Mouse (Mus musculus) heart, embryonic 10.5 days (tissue): ENCODE results near the gene Pcx. TPM values are rescaled to one million over a fixed set of nuclear protein-coding genes. Genes with fewer than 3 reads are reported as not detected.
A peak's percentile ranks its signal among the peaks of the same experiment; 100 is the strongest.

Experiments
- DNase-seq: peaks from one replicate; pipeline ENCODE4 v3.0.0-alpha.2; 2017; ENCODE audit warnings: low spot score
- H3K27ac ChIP-seq: fragments of 300-500 bp; sonication (generic); 2 replicates; pipeline ENCODE4 v1.5.1; 2016; ENCODE audit warnings: mild to moderate bottlenecking
- H3K27me3 ChIP-seq: fragments of 300-500 bp; sonication (generic); 2 replicates; pipeline ENCODE4 v1.6.1; 2016; ENCODE audit warnings: mild to moderate bottlenecking; ENCODE audit not compliant: poor library complexity, insufficient read depth, severe bottlenecking
- H3K36me3 ChIP-seq: fragments of 300-500 bp; sonication (generic); 2 replicates; pipeline ENCODE4 v1.6.1; 2016; ENCODE audit warnings: mild to moderate bottlenecking, moderate library complexity
- H3K4me1 ChIP-seq: fragments of 300-500 bp; sonication (generic); 2 replicates; pipeline ENCODE4 v1.6.1; 2016; ENCODE audit warnings: mild to moderate bottlenecking
- H3K4me3 ChIP-seq: fragments of 300-500 bp; sonication (generic); 2 replicates; pipeline ENCODE4 v1.5.1; 2016; ENCODE audit warnings: mild to moderate bottlenecking, moderate library complexity
- H3K9me3 ChIP-seq: fragments of 300-500 bp; sonication (generic); 2 replicates; pipeline ENCODE4 v1.6.1; 2016; ENCODE audit warnings: mild to moderate bottlenecking, moderate library complexity
- WGBS: fragments of 180-500 bp; shearing (Covaris S2); methylation state at CpG from one replicate; pipeline ENCODE4 v1.1.7; 2016; 5-methylcytosine and 5-hydroxymethylcytosine counted together
- polyA plus RNA-seq: library from polyadenylated mRNA; unstranded; fragments of >200 nt; fragmentation: Nextera tagmentation; extraction: Ambion mirVana; gene quantifications from 2 replicates; pipeline ENCODE4 v1.2.1, GENCODE M21; 2016

Pcx gene
- 21.4 and 25.3 TPM in 2 replicates for polyA plus RNA-seq

DNA sequence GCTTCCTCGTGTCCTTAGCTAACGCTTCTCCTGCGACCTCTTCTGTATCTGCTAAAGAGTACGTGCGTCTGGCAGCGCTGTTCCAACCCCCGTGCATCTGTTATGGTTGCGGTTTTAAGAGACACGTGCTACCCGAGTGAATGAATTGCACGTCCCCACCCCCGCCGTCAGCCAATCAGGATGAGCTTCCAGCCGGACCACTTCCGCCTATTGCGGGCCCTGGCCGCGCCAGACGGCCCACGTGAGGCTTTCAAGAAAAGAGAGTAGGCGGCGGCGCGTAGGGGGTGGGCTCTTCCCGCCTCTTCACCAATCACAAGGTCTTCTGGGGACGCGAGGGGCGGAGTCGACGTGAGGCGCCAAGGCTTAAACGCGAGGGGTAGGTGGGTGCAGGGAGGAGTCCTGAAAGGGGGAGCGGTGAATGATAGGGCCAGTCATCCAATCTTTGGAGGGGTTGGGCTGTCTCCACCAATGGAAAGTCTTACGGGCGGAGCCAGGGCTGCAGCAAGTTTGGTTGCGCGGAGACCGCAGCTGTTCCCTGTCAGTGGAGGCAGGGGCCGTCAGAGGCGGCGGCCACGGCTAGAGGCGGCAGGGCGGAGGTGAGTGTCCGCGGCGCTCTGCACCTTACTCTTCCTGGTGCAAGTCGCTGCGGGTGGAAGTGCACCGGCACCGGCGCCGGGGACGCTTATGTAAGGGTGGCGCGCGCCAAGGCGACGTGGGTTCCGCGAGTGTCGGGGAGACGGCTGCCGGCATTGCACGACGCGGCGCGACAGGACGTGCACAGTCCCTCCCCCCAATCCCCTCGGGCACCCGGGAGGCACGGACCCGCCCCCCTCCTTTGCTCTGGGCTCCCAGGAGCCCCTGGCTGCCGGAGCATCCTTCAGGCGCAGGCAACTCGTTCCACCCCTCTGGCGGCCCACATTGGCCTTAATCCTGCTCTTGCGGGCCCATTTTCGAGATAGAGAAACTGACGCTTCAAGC lies at the start of gene Pcx:
Pcx (plus strand) TSS at position 487 of the 978 bp plus-strand sequence.
- Histone ChIP-seq H3K36me3 (no peaks in the 10 kb centered on the region), H3K4me1 (peaks cover 22% of the 10 kb centered on the region), H3K9me3 (no peaks in the 10 kb centered on the region), H3K27ac (peak within 1 kb of the TSS; percentile 86), H3K4me3 (peak within 1 kb of the TSS; percentile 79), H3K27me3 (no peaks in the 10 kb centered on the region)
- WGBS, result under 1% methylated on average over 82 of the region's 82 CpGs
- DNase-seq, result peak; percentile 100

DNA sequence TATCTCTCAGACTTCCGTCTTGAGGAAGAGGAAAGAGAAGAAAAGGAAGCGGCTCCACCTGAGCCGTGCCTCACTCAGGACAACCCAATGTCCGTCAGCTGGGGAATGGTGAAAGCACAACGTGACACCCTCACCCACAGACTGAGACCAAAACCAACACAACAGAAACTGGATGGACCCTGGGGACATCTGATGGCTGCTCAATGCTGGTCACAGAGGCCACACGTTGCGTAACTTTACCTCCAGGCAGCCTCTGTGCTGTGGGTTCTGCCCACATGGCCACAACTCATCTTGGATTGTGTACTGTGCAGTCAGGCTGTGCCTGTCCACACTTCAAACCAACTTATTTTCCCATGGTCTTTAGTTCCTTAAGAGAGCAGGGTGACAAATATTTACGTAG lies 48.3 kb upstream of the Pcx start:
- DNase-seq, result no peak
- 77% methylated on average over 8 of the region's 8 CpGs for WGBS
- Histone ChIP-seq H3K9me3 (no peaks in the 10 kb centered on the region), H3K4me3 (no peak overlapping the region), H3K4me1 (peaks cover 16% of the 10 kb centered on the region), H3K27me3 (no peaks in the 10 kb centered on the region), H3K27ac (no peak overlapping the region), H3K36me3 (no peaks in the 10 kb centered on the region)

DNA sequence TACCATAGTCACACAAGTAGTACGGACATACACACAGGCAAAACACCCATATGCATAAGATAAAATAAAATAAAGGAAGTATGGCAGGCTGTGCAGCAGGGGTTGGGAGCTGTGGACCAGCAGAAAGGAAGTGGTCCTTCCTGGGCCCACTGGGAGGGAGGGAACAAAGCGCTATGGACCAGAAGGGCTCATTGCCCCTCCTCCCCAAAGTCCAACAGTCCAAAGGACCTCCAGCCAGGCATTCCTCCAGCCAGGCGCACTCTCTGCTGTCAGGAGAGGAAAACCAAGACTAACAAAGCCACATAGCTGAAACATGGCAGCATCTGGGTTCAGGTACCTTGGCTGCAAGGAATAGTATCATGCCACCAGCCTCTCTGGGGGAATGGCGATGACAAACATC lies 45.6 kb upstream of the Pcx start:
- DNase-seq, result no peak
- H3K9me3 ChIP-seq, result no peaks in the 10 kb centered on the region
- no peak overlapping the region for H3K4me3 ChIP-seq
- WGBS, result 84% methylated on average over 4 of the region's 4 CpGs
- peaks cover 5% of the 10 kb centered on the region; the same call in 1 of the 2 replicates for H3K27me3 ChIP-seq
- H3K36me3 ChIP-seq, result no peaks in the 10 kb centered on the region
- peaks cover 16% of the 10 kb centered on the region for H3K4me1 ChIP-seq
- no peak overlapping the region for H3K27ac ChIP-seq

DNA sequence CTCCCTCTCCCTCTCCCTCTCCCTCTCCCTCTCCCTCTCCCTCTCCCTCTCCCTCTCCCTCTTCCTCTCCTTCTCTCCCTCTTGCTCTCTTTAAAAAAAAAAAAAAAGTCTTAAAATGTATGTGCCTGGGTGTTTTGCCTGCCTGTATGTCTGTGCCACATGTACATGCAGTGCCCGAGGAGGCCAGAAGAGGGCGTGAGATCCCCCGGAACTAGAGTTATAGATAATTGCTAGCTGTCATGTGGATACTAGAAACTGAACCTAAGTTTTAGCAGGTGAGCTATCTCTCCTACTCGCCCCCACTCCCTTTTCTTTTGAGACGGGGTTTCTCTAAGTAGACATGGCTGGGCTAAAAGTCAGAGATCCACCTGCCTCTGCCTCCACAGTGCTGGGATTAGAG lies 41.9 kb upstream of the Pcx start:
- no peak for DNase-seq
- H3K27me3 ChIP-seq, result peaks cover 5% of the 10 kb centered on the region; the same call in 1 of the 2 replicates
- no peak overlapping the region for H3K4me3 ChIP-seq
- H3K27ac ChIP-seq, result no peak overlapping the region
- WGBS, result 34% methylated on average over 5 of the region's 5 CpGs
- no peaks in the 10 kb centered on the region for H3K36me3 ChIP-seq
- H3K9me3 ChIP-seq, result no peaks in the 10 kb centered on the region
- H3K4me1 ChIP-seq, result peaks cover 16% of the 10 kb centered on the region

DNA sequence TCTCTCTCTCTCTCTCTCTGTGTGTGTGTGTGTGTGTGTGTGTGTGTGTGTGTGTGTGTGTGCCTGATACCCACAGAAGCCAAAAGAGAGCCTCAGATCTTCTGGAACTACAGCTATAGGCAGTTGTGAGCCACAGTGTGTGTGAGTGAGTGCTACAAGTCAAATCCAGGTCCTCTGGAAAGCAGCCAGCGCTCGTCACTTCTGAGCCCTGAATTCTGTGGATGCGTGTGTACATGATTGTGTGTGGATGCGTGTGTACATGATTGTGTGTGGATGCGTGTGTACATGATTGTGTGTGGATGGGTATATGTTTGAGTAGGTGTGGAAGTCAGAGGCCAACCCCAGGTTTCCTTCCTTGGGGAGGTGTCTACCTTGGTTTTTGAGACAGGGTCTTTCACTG lies 36.7 kb upstream of the Pcx start:
- 71% methylated on average over 5 of the region's 5 CpGs for WGBS
- no peaks in the 10 kb centered on the region for H3K36me3 ChIP-seq
- no peak overlapping the region for H3K27ac ChIP-seq
- no peak for DNase-seq
- no peaks in the 10 kb centered on the region for H3K9me3 ChIP-seq
- H3K4me3 ChIP-seq, result no peak overlapping the region
- peaks cover 13% of the 10 kb centered on the region for H3K4me1 ChIP-seq
- peaks cover 46% of the 10 kb centered on the region for H3K27me3 ChIP-seq

DNA sequence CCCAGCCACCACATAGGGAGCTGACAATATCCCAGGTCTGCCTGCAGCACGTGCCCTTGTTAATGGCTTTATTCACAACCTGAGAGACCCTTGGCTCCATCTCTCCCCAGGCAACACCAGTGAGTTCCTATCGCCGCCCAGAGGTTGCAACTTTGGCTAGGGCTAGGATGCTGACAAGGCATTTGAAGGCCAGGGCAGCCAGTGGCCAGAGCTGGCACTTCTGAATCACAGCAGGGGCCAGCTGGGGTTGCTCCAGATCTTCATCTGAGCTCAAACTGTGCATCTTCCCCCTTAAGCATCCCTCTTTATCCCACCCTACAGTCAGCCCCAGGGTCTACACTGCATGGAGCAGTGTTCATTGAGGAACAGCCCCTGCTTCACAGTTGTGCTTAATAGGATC lies 35.5 kb upstream of the Pcx start:
- Histone ChIP-seq H3K36me3 (no peaks in the 10 kb centered on the region), H3K4me1 (peaks cover 13% of the 10 kb centered on the region), H3K4me3 (no peak overlapping the region), H3K9me3 (no peaks in the 10 kb centered on the region), H3K27me3 (peaks cover 51% of the 10 kb centered on the region), H3K27ac (no peak overlapping the region)
- no peak for DNase-seq
- 28% methylated on average over 3 of the region's 3 CpGs for WGBS

DNA sequence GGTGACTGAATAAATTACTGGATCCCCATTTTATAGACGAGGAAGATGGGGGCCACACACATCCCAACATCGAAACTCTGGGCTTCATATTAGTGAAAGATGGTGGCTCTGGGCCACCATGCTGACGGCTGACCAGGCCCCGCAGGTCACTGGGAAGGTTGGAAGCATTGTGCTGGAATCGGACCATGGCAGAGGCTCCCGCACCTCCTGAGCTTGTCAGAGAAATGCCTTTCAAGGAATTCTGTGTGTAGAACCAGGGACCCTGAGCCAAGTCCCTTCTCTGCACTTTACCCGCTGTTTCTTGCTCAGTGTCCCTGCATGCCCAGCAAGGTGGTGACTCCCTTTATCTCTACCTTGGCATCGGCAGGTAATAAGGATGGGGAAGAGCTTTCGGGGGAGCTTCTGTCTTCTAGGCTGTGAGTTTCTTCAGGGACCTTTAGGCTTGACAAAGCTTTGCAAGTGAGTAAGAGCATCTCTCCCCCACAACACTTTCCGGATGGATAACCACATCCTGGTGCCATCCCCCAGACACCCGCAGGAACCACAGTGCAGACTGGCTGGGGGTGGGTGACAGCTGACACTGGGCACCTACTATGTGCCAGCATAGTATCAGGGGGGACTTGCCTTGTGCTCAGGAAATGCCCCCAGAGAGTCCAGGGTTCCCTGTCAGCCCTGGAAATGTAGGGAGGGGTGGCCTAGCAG lies 34.9 kb upstream of the Pcx start:
- Histone ChIP-seq H3K4me1 (peaks cover 13% of the 10 kb centered on the region), H3K9me3 (no peaks in the 10 kb centered on the region), H3K27me3 (peaks cover 56% of the 10 kb centered on the region), H3K4me3 (no peak overlapping the region), H3K27ac (no peak overlapping the region), H3K36me3 (no peaks in the 10 kb centered on the region)
- WGBS, result 66% methylated on average over 11 of the region's 11 CpGs
- no peak for DNase-seq

DNA sequence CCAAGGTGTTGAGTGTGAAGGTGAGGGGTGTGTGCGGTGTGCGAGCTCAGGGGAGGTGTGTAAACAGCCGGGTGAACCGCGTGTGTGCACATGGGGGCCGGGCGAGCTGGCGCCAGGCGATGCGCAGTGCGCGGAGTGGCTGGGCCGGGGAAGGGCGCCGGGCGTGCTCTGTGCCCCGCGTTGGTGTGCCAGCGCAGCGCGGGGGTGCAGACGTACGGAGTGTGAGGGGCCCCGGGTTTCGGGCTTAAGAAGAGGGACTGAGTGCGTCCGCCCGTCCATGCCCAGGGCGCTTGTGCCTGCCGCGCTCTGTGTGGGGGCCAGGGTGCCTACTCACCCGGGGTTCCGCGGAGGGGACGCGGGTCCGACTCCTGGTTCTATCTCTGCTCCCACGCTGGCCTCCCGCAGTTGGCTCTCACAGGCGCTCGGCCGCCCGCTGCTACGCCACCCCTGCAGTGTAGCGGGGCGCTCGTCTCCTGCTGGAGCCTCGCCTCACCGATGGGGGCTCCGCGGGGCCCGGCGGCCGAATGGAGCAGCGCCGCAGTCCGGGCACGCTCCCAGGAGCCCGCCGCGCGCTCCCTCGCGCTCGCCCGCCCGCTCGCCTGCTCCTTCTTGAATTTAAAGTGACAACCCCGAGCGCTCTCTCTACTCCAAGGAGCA lies 33.5 kb upstream of the Pcx start:
- Histone ChIP-seq H3K36me3 (no peaks in the 10 kb centered on the region), H3K4me3 (peak overlapping the region; percentile 62), H3K27me3 (peaks cover 56% of the 10 kb centered on the region), H3K27ac (peak overlapping the region; percentile 79), H3K4me1 (peaks cover 13% of the 10 kb centered on the region), H3K9me3 (no peaks in the 10 kb centered on the region)
- DNase-seq, result no peak
- WGBS, result under 1% methylated on average over 70 of the region's 70 CpGs

DNA sequence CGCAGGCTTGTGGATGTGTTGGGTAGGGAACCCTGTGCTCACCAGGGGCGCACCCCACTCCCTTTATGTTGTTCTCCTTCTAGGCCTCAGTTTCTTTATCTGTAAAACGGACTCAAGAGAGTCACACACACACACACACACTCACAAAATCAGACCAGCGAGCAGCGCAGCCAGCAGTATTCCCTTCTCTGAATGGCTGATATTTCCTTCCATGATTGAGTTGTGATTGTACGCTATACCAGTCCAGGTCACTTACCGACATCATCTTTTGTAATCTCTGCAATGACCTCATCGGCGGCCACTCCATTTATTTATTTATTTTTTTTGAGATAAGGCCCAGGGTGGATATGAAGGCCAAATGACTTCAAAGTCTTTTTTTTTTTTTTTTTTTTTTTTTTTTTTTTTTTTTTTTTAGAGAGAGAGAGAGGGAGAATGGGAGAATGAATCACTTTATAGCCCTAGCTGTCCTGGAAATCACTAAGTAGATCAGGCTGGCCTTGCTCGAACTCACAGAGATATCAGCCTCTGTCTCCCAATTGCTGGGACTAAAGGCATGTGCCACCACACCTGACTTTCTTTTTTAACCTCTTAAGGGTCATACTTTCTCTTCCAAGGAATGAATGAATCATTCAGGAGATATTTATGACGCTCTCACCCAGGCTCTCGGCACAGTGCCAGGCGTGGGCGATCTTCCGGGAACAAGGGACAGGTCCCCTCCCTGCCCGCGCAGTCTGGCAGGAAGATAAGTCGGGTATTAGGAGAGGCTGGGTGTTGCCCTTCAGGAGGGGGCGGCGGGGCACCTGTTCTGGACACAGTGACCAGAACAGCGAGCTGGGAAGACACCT lies 32.7 kb upstream of the Pcx start, which contains the start of gene Syt12:
Syt12 (minus strand) TSS at position 103 of the 845 bp plus-strand sequence.
- Histone ChIP-seq H3K36me3 (no peaks in the 10 kb centered on the region), H3K27ac (peak within 1 kb of the TSS; percentile 79), H3K4me3 (peak within 1 kb of the TSS; percentile 62), H3K27me3 (peaks cover 56% of the 10 kb centered on the region), H3K4me1 (peaks cover 13% of the 10 kb centered on the region), H3K9me3 (no peaks in the 10 kb centered on the region)
- DNase-seq, result no peak
- 23% methylated on average over 21 of the region's 21 CpGs for WGBS

DNA sequence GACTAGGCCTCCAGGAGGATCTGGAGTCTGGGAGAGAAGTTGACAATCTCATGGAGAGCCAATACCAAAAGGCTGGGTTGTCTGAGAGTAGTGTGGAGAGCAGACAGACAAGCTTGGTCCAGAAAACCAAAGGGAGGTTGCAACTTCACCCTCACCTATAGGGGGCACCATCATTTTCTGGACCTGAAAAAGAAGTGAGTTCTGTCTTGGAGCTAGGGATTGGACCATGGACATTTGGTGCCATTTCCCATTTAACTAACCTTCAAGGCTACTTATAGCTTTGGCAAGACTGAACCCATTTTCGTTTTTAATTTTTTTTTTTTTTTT lies 32.1 kb upstream of the Pcx start:
- 17% methylated on average over 1 of the region's 1 CpGs for WGBS
- Histone ChIP-seq H3K4me3 (no peak overlapping the region), H3K9me3 (no peaks in the 10 kb centered on the region), H3K27me3 (peaks cover 56% of the 10 kb centered on the region), H3K27ac (no peak overlapping the region), H3K4me1 (peaks cover 13% of the 10 kb centered on the region), H3K36me3 (no peaks in the 10 kb centered on the region)
- DNase-seq, result no peak

DNA sequence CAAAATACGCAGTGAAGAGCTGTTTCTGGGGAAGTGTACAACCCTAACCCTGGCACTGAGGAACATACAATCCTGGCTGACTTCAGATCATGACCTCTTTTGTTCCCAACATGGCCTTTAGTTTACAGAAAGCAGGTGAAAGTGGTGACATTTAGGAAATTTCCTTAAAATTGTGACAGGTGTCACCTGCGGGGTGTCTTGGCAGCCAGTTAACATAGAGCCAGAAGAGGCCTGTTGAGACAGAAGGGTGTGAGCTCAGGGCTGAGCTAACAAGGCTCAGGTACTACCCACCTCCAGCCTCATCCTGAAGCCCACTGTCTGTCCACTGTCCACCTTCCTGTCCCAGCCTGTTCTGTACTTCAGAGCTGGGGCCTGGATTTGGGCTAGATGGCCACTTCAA lies 30.2 kb upstream of the Pcx start:
- WGBS, result 84% methylated on average over 2 of the region's 2 CpGs
- H3K27me3 ChIP-seq, result peaks cover 46% of the 10 kb centered on the region
- H3K4me3 ChIP-seq, result no peak overlapping the region

DNA sequence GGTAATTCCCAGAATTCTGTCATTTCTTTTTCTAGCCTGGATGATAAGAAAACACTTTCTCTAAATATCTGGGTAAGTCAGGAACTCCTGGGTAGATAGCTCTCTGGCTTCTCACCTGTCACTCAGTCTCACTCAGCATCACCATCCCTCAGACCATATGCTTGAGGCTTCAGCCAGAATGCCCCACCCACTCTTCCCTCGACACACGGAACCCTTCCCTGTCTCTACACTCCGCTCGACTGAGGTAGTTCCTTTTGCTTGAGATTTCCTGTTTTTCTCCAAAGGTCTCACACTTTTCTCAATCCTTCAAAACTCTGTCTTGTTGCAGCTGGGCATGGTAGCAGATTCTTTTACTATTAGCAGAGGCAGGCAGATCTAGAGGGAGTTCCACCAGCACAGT lies 28.9 kb upstream of the Pcx start:
- H3K4me1 ChIP-seq, result peaks cover 12% of the 10 kb centered on the region
- no peaks in the 10 kb centered on the region for H3K36me3 ChIP-seq
- H3K9me3 ChIP-seq, result no peaks in the 10 kb centered on the region
- H3K27ac ChIP-seq, result no peak overlapping the region
- DNase-seq, result no peak
- H3K4me3 ChIP-seq, result no peak overlapping the region
- H3K27me3 ChIP-seq, result peaks cover 33% of the 10 kb centered on the region
- WGBS, result 32% methylated on average over 4 of the region's 4 CpGs

More for the DNA sequence above, 30.2 kb upstream of the Pcx start:
- DNase-seq, result no peak
- no peaks in the 10 kb centered on the region for H3K36me3 ChIP-seq
- H3K4me1 ChIP-seq, result peaks cover 13% of the 10 kb centered on the region
- H3K9me3 ChIP-seq, result no peaks in the 10 kb centered on the region
- H3K27ac ChIP-seq, result no peak overlapping the region
